Mouse (Mus musculus) thymus, adult 18-20 months (tissue): ENCODE measurements around the gene Dchs1.
A peak's percentile ranks its signal among the peaks of the same experiment; 100 is the strongest.
"Not testable (repeated sequence)": the region's sequence is repeated elsewhere in the genome, so short reads cannot be mapped to it uniquely, and the experiment has no call there.

ENCODE experiments used
- DNase-seq, 2 experiments: peaks; one replicate each; pipeline ENCODE4 v3.0.0; 2022; ENCODE audit warnings: mixed read lengths in 2 of 2

Gene Dchs1

GRCm38 (mm10) chr7:105741978-105742377, 45.5 kb downstream of the Dchs1 start:
- DNase-seq: no peak

GRCm38 (mm10) chr7:105740851-105741250, 46.6 kb downstream of the Dchs1 start:
- no peak for DNase-seq

- DNase-seq: no peak
Observed at GRCm38 (mm10) chr7:105740089-105740795, 47.2 kb downstream of the Dchs1 start.

GRCm38 (mm10) chr7:105738948-105739347, 48.5 kb downstream of the Dchs1 start:
- no peak for DNase-seq

- DNase-seq: no peak
Observed at GRCm38 (mm10) chr7:105738286-105738685, 49.2 kb downstream of the Dchs1 start.

- DNase-seq: no peak
Observed at GRCm38 (mm10) chr7:105737648-105738047, 49.8 kb downstream of the Dchs1 start.

GRCm38 (mm10) chr7:105736911-105737521, 50.4 kb downstream of the Dchs1 start, which contains the start of gene Rrp8:
Gene Rrp8 (minus strand): TSS chr7:105737385.
- peak in 1 of 2 experiments; percentile 39 for DNase-seq

- peak; percentile 82 to 84 for DNase-seq
Observed at GRCm38 (mm10) chr7:105736264-105736901, 51.1 kb downstream of the Dchs1 start, which contains the start of gene Ilk. Gene Ilk (plus strand): TSS chr7:105736592.

GRCm38 (mm10) chr7:105735464-105735863, 52.0 kb downstream of the Dchs1 start:
- DNase-seq: not testable (repeated sequence)

GRCm38 (mm10) chr7:105734826-105735225, 52.6 kb downstream of the Dchs1 start:
- DNase-seq: no peak

GRCm38 (mm10) chr7:105733836-105734235, 53.6 kb downstream of the Dchs1 start:
- no peak for DNase-seq

- no peak for DNase-seq
Observed at GRCm38 (mm10) chr7:105728701-105729428, 58.6 kb downstream of the Dchs1 start.

- no peak for DNase-seq
Observed at GRCm38 (mm10) chr7:105726980-105727325, 60.5 kb downstream of the Dchs1 start.

GRCm38 (mm10) chr7:105726144-105726979, 61.1 kb downstream of the Dchs1 start:
- no peak for DNase-seq

- DNase-seq: no peak
Observed at GRCm38 (mm10) chr7:105721916-105722315, 65.5 kb downstream of the Dchs1 start.

- no peak for DNase-seq
Observed at GRCm38 (mm10) chr7:105715366-105715765, 72.1 kb downstream of the Dchs1 start.

GRCm38 (mm10) chr7:105708733-105709132, 78.7 kb downstream of the Dchs1 start:
- DNase-seq: no peak

GRCm38 (mm10) chr7:105703816-105704215, 83.6 kb downstream of the Dchs1 start:
- no peak for DNase-seq

- DNase-seq: no peak
Observed at GRCm38 (mm10) chr7:105703184-105703583, 84.3 kb downstream of the Dchs1 start.
